Mouse (Mus musculus) MN1 (cell line): Measurements from ENCODE around the gene Hnrnpa0.
A peak's percentile ranks its signal among the peaks of the same experiment; 100 is the strongest.

Experiments used
- DNase-seq: peaks from one replicate; pipeline ENCODE4 v3.0.0-alpha.2; 2016; ENCODE audit warnings: low spot score

Gene Hnrnpa0

DNA sequence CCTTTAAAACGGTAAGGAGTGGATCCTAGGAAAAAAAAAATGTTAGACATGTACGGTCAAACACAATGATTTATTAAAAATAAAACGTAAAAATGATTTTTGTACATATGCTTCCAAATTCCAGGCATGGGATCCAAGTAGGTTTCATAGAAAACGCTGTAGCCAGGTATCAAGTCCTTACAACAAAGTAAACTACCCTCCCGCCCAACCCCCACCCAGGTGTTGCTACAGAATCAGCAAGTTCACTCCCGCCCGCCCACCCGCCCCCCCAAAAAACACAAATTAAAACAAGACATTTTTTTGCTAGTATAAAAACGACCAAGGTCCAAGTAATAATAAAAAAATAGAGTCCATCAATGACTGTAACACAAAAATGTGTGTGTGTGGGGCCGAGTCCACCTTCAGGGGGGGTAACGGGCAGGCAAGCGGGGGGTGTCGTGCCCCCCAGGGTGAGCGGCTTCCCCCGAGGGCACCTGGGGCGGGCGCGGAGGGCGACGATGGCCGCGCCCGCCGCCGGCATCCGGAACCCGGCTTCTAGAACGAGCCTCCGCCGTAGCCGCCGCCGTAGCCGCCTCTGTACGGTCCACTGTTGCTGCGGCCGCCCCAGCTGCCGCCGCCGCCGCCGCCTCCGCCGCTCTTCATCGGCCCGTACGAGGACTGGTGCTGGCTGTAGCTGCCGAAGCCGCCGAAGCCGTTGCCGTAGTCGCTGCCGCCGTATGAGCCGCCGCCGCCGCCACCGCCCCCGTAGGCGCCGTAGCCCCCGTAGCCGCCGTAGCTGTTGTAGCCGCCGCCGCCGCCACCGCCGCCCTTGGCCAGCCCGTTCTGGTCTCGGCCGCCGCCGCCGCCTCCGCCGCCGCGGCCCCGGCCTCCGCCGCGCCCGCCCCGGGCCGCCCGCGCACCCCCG is 1.2 kb downstream of the Hnrnpa0 start:
- peak; percentile 54 for DNase-seq

DNA sequence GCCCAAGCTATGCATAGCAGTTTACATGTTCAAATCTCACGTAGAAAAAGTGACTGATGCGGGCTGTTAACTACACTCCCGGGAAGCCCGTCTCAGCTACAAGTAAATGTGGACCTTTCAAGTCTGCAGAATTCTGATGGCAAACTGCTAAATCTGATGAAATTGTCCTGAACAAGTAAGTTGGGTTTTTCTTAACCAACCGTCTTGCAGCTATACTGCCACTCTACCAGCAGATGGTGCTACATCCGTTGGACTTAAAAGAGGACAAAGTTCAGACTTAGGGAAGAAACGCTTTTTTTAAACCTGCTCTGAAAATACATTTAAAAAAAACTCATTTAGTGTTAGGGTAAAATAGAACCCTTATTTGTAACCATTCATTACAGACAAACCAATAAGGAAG is 2.2 kb downstream of the Hnrnpa0 start:
- peak; percentile 88 for DNase-seq

DNA sequence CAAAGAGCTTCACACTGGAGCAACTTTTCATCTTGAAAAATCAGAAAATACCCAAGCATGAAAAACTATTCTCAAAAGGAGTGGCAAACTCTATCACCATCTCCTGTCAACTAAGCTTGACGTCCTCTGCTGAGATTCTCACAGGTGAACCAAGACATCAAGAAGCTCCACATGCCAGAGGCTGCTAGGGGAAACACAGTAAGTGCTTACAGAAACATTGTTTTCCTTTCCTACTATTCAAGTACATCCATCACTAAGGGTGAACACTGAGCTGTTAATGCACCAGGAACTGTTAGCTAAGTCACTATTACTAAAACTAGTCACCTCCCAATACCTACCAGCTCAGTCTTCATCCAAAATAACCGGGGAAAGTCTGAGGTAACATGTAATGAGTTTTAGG is 3.4 kb downstream of the Hnrnpa0 start:
- no peak for DNase-seq

DNA sequence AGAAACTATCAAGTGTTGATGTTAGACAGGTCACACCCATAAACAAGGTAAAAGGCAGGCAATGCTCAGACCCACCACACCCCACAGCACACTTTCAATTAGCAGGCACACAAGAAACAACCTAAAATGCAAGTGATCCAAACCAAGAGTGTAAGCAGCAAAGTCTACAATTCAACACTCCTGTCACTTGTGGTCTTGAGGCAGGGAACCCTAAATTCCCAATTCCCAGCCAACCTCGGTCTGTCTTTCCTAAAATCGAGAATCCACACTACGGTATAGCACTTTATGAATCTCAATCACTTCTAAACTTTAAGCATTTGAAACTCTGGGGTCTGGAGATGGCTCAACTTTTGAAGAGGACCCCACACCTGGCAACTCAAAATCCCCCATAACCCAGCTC is 4.1 kb downstream of the Hnrnpa0 start:
- DNase-seq: no peak

DNA sequence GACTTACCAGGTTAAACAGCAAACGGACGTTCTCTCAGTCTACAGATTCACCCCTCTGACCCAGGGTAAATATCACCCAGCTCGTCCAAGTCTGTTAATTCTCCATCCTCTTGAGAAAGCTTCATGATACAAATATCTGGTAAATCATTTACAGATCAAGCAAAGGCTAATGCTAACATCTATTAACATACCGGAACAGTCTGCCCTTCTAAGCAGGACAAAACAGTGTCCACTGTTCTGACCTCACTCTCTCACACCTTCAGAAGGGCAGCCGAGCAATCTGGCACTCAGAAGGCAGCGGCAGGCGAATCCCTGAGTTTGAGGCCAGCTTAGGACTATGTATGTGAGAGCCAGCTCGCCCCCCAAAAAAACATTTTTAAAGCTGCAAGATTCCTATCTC is 5.0 kb downstream of the Hnrnpa0 start:
- no peak for DNase-seq

DNA sequence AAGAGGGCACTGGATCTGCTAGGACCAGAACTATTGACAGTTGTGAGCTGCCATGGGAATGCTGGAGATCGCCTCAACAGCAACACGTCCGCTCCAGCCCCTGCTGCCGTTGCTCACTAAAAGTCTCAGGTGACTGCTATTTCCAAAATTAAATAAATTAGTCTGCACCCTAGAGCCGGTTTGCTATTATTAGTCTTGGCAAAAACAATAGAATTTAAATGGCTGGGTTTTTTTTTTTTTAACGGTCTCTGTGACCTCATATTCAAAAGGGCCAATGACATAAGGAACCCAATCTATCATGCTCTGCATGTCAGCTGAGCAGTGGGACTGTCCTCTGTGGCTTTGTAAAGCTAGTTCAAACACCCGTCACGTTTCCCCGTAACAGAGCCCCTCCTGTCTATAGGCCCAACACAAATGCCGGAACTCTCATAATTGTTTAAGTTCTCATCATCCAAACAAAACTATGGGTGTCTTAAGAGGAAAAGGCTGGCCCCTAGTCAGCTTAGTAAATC is 5.5 kb downstream of the Hnrnpa0 start:
- DNase-seq: no peak

DNA sequence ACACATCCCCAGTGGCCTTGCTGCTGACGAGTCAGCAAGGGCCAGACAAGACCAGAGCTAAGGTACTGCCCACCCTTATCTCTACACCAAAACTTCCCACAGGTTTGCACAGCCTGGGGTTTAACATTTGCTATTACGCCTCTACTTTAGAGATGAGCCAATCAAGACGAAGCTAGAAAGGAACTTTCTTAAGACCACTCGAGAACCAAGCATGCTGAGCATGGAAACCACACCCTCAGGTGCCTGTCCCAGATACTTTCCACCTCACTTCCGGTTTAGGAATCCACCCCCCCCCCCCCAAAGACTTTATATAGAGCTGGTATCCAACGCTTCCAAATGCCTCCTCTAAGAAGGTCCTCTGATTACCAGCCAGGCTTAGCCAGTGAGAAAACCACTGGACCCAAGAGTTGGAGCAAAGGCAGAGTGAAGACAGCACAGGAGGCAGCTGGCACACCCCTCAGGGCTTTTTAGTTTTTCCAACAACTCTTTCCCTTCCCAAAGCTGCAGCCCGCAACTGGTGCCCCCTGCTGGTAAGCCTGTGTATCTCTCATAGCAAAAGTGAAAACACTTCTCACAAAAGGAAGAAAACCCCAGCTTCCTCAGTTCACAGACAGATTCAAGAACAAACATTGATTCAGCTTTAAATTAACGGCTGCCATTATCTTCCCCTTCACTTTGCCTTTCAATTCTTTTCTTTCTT is 10.9 kb downstream of the Hnrnpa0 start:
- no peak for DNase-seq

DNA sequence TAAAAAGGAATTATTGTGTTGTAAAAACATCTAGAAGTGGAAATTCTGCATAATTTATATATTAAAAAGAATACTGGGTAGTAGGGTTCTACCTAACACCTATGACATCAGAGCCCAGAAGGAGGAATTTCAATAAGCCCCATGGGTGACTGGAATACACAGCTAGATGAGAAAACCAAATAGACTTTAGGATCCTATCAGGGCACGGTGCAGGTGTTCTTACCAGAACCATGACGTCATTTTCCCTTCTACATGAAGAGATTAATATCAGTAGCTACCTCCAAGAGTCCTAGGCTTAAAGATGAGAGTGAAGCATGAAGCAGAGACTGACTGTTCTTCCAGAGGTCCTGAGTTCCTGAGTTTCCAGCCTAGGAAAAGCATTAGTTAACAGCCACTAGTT is 11.6 kb downstream of the Hnrnpa0 start:
- DNase-seq: no peak

DNA sequence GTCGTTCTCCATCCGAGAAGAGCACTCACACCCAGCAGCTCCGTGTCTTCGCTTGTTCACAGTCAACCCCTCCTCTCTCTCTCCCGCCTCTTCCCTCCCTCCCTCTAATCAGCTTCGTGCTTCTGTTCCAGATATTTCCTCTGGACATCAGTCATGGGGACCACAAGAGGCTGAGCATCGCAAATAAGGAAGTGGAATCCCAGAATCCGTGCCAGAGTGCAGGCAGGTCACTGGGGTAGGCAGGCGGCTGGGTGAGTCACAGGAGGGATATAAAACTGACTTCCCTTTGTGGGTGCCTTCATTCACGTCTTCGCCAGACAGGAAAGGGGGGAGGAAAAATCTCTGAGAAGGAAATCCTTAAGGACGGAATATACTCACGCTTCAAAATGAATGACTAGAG is 13.1 kb downstream of the Hnrnpa0 start:
- DNase-seq: peak; percentile 30

DNA sequence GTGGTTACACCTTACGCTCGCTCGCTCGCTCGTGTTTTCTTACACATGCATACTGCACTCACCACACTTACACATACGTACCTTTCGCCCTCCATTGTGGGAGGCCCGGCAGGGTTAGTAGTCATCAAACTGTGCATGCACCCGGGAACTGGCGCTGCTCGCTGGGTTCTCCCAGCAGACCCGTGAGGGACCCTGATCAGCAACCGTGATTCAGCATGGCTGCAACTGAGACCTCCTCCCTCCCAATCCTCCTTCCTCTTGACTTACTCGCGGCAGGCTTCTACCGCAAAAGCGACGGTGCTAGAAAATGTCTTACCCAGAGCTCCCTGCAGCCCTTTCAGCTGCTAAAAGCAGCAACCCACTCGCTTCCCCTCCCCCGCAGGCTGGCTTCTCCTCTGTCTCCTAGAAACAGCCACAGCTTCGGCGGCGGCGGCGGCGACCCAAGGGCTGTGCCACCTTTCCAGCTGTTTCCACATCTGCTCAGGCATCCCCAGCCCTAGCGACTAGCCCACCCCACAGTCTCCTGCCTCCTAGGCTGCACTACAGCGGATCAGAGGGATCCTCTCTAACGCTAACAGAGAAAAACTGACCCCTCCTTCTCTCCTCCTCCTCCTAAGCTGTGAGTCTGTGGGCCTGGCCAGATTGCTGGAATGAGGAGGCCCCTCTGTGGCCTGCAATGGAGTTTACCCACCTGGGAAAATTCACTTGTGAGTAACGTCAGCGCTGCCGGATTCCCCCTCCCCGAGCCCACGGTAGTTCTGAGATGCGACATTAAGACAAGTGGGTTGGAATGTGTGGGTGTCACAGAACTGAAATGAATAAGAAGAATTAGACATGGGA is 15.1 kb downstream of the Hnrnpa0 start, which contains the start of gene Klhl3:
TSS of gene Klhl3 (minus strand) at position 532 of the 840 bp plus-strand sequence.
- peak; percentile 68 for DNase-seq

DNA sequence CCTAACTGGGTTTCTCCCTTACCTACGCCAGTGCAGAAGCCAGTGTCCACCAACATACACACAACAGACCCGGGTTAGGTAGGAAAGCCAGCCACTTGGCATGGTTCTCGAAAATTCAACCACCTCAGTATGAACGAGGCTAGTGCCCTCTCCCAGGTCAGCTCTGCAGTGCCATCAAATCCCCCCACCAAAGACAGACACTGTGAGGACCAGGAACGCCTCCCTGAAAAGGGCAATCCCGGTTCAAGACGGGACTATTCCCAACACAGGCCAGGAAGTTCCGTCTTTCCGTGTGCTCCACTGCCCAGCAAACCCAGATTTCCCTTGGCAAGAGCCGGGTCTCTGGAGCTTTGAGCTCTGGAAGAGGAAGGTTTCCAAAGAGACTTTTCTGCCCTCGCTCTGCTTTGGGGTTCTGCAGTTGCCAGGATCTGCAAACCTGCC is 15.7 kb downstream of the Hnrnpa0 start:
- peak; percentile 33 for DNase-seq

DNA sequence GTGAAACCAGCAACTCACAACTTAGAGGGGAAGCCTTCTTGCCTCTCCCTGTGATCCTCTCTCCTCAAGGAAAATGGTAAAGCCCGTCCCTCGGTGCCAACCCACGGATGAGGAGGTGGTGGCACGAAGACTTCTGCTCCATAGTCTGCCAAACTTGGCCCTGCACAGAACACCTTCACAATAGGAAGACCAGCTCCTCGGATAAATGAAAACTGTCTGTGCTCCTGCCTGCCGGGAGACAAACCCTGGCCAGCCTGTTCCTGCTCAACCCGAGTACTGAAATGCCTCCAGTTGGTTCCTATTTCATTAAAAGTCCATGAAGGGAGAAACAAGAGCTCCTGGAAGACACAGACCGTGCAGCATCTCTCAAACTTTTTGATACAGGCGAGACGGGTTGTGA is 16.2 kb downstream of the Hnrnpa0 start:
- no peak for DNase-seq

DNA sequence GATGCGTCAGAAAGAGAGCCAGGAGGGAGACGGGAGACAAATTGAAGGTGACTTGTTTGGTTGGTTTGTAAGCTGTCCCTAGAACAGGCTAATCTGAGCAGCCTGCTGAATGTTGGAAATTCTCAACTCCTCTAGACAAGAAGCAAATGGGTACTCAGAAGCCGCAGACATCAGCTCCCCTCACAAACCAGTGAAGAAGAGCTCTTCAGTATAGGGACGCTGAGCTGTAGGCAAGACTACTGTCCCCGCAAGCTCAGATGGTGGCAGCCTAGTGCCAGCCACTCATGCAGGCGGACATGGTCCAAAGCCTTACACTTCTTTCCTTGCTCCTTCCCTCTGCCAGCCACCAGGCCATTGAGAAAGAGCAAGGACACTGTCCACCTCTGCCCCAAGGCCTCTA is 17.1 kb downstream of the Hnrnpa0 start:
- no peak for DNase-seq

DNA sequence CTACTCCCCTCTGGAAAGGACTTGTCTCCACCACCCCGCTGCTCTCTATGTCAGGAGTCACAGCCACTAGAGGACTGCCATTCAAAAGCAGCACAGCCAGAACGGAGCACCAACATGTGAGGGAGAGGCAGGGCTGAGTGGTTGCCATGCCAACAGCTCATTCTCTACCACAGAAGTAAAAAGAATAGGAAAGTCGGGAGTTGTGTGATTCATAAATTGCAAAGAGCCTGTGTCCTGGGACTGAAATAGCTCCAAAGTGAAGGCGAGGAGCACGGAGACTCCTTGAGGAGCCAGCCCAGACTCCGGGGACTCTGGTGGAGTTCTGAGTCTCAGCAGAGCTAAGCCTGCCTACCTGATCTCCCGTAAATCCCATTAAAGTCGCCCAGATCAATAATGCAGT is 37.7 kb downstream of the Hnrnpa0 start:
- no peak for DNase-seq

DNA sequence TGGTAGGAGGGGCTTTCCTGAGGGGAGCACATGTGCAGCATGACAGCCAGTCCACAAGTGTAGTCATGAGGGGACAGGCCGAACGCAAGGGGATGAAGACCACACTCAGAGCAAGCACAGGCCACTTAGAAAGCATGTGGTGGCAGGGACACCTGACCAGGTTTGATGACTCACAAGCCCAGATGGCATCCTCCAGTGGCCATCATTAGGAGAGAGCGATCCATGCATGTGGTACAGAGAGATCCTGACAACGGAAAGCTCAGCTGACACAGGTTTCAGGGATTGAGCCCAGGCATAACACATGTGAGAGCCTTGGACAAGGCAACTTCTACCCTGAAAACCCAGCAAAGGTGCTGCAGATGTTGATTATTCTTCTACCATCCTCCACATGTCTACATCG is 44.0 kb downstream of the Hnrnpa0 start:
- no peak for DNase-seq

DNA sequence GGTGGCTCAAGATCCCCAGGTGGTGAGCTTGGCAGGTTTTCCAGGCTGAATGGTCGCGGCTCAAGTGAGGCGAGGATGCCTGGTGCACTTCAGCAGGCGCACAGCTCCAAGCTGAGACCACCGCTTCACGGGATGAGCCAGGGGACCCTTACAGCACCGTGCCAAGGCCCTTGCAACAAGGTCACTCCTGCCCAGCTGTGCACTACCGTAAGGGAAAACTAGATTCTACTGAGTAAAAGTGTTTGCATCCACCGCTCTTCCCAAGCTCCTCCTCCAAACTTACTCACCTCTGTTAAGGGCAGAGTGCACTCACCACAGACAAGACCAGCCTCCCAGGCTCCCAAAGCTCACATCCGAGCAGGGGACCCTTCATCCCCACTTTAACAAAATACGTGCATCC is 44.8 kb downstream of the Hnrnpa0 start:
- no peak for DNase-seq

DNA sequence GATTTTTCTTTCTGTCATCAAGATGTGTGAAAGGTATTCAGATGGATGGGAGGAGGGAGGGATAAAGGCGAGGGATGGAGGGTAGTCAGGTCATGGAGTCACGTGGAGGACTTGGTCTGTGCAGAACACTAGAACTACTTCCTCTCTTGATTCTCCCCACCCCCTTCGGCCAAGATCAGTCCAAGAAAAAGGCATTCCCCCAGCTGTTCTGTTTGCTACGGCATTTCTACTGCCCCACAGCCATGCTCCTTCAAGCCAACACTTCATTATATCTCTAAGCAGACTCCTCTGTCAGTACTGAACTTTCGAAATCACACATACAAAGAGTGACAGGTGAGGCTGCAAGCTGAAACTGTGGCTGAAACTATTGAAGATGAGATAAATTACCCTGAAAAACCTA is 45.3 kb downstream of the Hnrnpa0 start:
- no peak for DNase-seq

DNA sequence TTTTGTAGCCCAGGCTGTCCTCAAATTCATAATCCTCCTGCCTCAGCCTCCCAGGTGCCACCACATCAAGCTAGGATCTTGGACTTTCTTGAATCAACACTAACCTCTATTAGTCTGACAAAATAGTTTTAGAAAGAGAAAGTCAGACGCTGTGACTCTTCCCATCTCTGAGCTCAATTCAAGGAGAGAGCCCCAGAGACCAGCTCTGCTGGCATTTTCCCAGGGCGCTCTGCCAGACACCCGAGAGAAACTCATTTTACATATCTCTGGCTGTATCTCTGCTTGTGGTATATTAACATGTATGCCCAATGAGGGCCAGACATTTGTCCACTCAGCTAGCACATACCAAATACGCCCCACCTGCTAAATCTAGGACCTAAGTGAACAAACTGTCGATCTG is 50.0 kb downstream of the Hnrnpa0 start:
- no peak for DNase-seq
